Mouse (Mus musculus) macrophage (primary cell): ENCODE measurements around the gene Gm26965. TPM values are rescaled to one million over a fixed set of nuclear protein-coding genes. Genes with fewer than 3 reads are reported as not detected.
"Not testable (repeated sequence)": the region's sequence is repeated elsewhere in the genome, so short reads cannot be mapped to it uniquely, and the experiment has no call there.

Experiments
- H3K27ac ChIP-seq: fragments of 350-480 bp; formaldehyde crosslinking; 2 replicates; pipeline ENCODE4 v1.9.0; 2021
- H3K36me3 ChIP-seq: fragments of 350-480 bp; formaldehyde crosslinking; 2 replicates; pipeline ENCODE4 v1.9.0; 2021; ENCODE audit errors: inconsistent target
- H3K4me3 ChIP-seq: fragments of 350-480 bp; formaldehyde crosslinking; 2 replicates; pipeline ENCODE4 v1.9.0; 2021; ENCODE audit errors: inconsistent target
- H3K79me2 ChIP-seq: fragments of 350-480 bp; formaldehyde crosslinking; 2 replicates; pipeline ENCODE4 v1.9.0; 2021; ENCODE audit errors: inconsistent target
- WGBS: methylation state at CpG from one replicate; pipeline ENCODE4 v1.1.7; 2026; ENCODE audit warnings: inconsistent platforms; ENCODE audit not compliant: missing documents; 5-methylcytosine and 5-hydroxymethylcytosine counted together
- polyA plus RNA-seq: library from polyadenylated mRNA; stranded (reverse); fragments of 250-400 nt; gene quantifications from 3 replicates; pipeline ENCODE4 v1.2.4, GENCODE M21; 2018; ENCODE audit warnings: inconsistent platforms

Gm26965 gene
- polyA plus RNA-seq, 1 experiment from 2014 or later = not detected

- H3K4me3 ChIP-seq = no peak overlapping the region
- H3K36me3 ChIP-seq = peaks cover 17% of the 10 kb centered on the region; the same call in 1 of the 2 replicates
- 90% methylated on average over 3 of the region's 3 CpGs for WGBS
- H3K27ac ChIP-seq = no peak overlapping the region
- no peaks in the 10 kb centered on the region for H3K79me2 ChIP-seq
These were observed 56.7 kb downstream of the Gm26965 start for GRCm38 (mm10) chr13:67469274-67469673.

- H3K27ac ChIP-seq, H3K36me3 ChIP-seq, H3K79me2 ChIP-seq, H3K4me3 ChIP-seq: not testable (repeated sequence)
- 0% methylated on average over 2 of the region's 5 CpGs for WGBS
These were observed 62.3 kb downstream of the Gm26965 start for GRCm38 (mm10) chr13:67463506-67464185.

GRCm38 (mm10) chr13:67452021-67452309 is 74.0 kb downstream of the Gm26965 start:
- H3K36me3 ChIP-seq = peaks cover 16% of the 10 kb centered on the region
- peak overlapping the region; percentile 48 for H3K27ac ChIP-seq
- 12% methylated on average over 3 of the region's 3 CpGs for WGBS
- no peaks in the 10 kb centered on the region for H3K79me2 ChIP-seq
- H3K4me3 ChIP-seq = peak overlapping the region; percentile 69

- WGBS = 0% methylated on average over 20 of the region's 20 CpGs
- Histone ChIP-seq H3K79me2 (no peaks in the 10 kb centered on the region), H3K27ac (peak within 1 kb of the TSS; percentile 48)
These were observed 74.6 kb downstream of the Gm26965 start, which contains the start of gene Zfp874a for GRCm38 (mm10) chr13:67451172-67452020. Gene Zfp874a, minus strand, starts transcription at chr13:67451624.

More at GRCm38 (mm10) chr13:67451172-67452020, 74.6 kb downstream of the Gm26965 start, which contains the start of gene Zfp874a:
- Histone ChIP-seq H3K4me3 (peak within 1 kb of the TSS; percentile 69), H3K36me3 (peaks cover 22% of the 10 kb centered on the region)

Other genes with a start within 250 kb of the Gm26965 start
- 1.3 to 2.5 TPM (median 1.3 TPM) in 3 replicates for gene Zfp458, start 247.7 kb downstream of the Gm26965 start, polyA plus RNA-seq
- gene Zfp457, start 219.7 kb downstream of the Gm26965 start, polyA plus RNA-seq = not detected in 3 replicates
- gene Zfp595, start 193.6 kb downstream of the Gm26965 start, polyA plus RNA-seq = 2.8 to 5.1 TPM (median 3.8 TPM) in 3 replicates
- not detected in 3 replicates for gene Gm28044, start 165.6 kb downstream of the Gm26965 start, polyA plus RNA-seq
- gene Zfp953, start 165.5 kb downstream of the Gm26965 start, polyA plus RNA-seq = 2.7 to 4.7 TPM (median 4.4 TPM) in 3 replicates
- 0.44 to 0.63 TPM in 2 of 3 replicates, not detected in the other for gene Gm28041, start 150.4 kb downstream of the Gm26965 start, polyA plus RNA-seq
- 2.0 to 3.9 TPM (median 3.4 TPM) in 3 replicates for gene Zfp456, start 150.3 kb downstream of the Gm26965 start, polyA plus RNA-seq
- gene Zfp429, start 126.3 kb downstream of the Gm26965 start, polyA plus RNA-seq = 6.7 to 16.2 TPM (median 12.5 TPM) in 3 replicates
- 0.06 to 0.61 TPM (median 0.37 TPM) in 3 replicates for gene Zfp459, start 104.7 kb downstream of the Gm26965 start, polyA plus RNA-seq
- 6.3 to 10.0 TPM (median 9.7 TPM) in 3 replicates for gene Zfp874a, start 74.5 kb downstream of the Gm26965 start, polyA plus RNA-seq
- gene Zfp874b, start 41.9 kb downstream of the Gm26965 start, polyA plus RNA-seq = 4.9 to 9.3 TPM (median 7.7 TPM) in 3 replicates
- gene Zfp58, start 25.6 kb downstream of the Gm26965 start, polyA plus RNA-seq = 4.4 to 10.5 TPM (median 6.7 TPM) in 3 replicates
- gene Zfp87, start within 50 bp of the Gm26965 start, polyA plus RNA-seq = 19.6 to 25.6 TPM (median 21.4 TPM) in 3 replicates
- gene Zfp748, start 27.7 kb upstream of the Gm26965 start, polyA plus RNA-seq = 5.2 to 6.7 TPM (median 6.2 TPM) in 3 replicates
- 9.1 to 16.7 TPM (median 9.3 TPM) in 3 replicates for gene Zfp729b, start 83.6 kb upstream of the Gm26965 start, polyA plus RNA-seq
- not detected in 3 replicates for gene Gm49345, start 111.6 kb upstream of the Gm26965 start, polyA plus RNA-seq
- gene Zfp729a, start 111.6 kb upstream of the Gm26965 start, polyA plus RNA-seq = 5.2 to 8.7 TPM (median 6.5 TPM) in 3 replicates
- gene Zfp738, start 160.9 kb upstream of the Gm26965 start, polyA plus RNA-seq = 4.4 to 8.6 TPM (median 6.8 TPM) in 3 replicates
- 11.0 to 17.4 TPM (median 11.8 TPM) in 3 replicates for gene Zfp65, start 203.0 kb upstream of the Gm26965 start, polyA plus RNA-seq
- gene Zfp85, start 229.1 kb upstream of the Gm26965 start, polyA plus RNA-seq = 2.2 to 4.9 TPM (median 4.3 TPM) in 3 replicates